In genomic region chr2:164793236-164793635, GRCm38 (mm10) we compare ENCODE assay signal across 8 mouse cellular contexts. TPM values are rescaled to one million over a fixed set of nuclear protein-coding genes. Genes with fewer than 3 reads are reported as not detected.
A peak's percentile ranks its signal among the peaks of the same experiment; 100 is the strongest.
DNase-seq lines count a peak whose midpoint lies in the region; ATAC-seq and TF ChIP-seq lines count a peak whose summit lies in the region.
"Had no signal": no experiment of that assay in that cellular context is flagged by ENCODE, and none has a peak within 500 bp of the region (broad histone marks: within the 10 kb centered on the region; RNA-seq: fewer than 3 reads in every experiment).

No protein-coding gene starts in this region.

- WGBS in lung, adult 2 months = 75% methylated on average over 3 of the region's 3 CpGs

- H3K4me1 ChIP-seq in lung, adult 2 months (ENCODE audit: control insufficient read depth, insufficient read depth, low read length) = peaks cover 14% of the 10 kb centered on the region

- no peak for TF ChIP-seq POLR2A in lung, adult 2 months (IDR thresholded peaks at IDR 0.05; ENCODE audit: borderline replicate concordance, extremely low read depth, low read depth, low read length)

- peak; percentile 88 for TF ChIP-seq CTCF in lung, adult 2 months (IDR thresholded peaks at IDR 0.05; ENCODE audit: insufficient read depth, low read length)

- no peak overlapping the region for H3K4me3 ChIP-seq in lung, adult 2 months (replicated peaks; ENCODE audit: extremely low read depth, low read depth, low read length)
- H3K4me3 ChIP-seq: stomach, embryonic 15.5 days had no signal

- ATAC-seq in inflammation-experienced regulatory T-cells, adult 6 months = peak; percentile 60

- peak; percentile 66 to 73 for DNase-seq in right cerebral cortex, adult 2 months (ENCODE audit: low spot score in 2 of 2)
- no peak for DNase-seq in right cerebral cortex, postnatal 36 days (ENCODE audit: low spot score in 2 of 2)
- peak; percentile 77 for DNase-seq in adrenal gland, postnatal 10 days
- peak; percentile 58 for DNase-seq in embryo, embryonic 9.5 days (ENCODE audit: extremely low spot score)
- peak; percentile 50 for DNase-seq in lung, adult 2 months
- peak; percentile 44 for DNase-seq in spleen, adult 12 weeks (ENCODE audit: low spot score)

RNA-seq across cellular contexts. Expression of gene Snx21, which starts 7.6 kb away (rescaled TPM):
- total RNA-seq in adrenal gland, postnatal 10 days (2021) = 10 to 100 TPM; 36.9 to 39.0 TPM
- 1 to 10 TPM; 5.2 to 9.7 (median 6.4) TPM for polyA plus RNA-seq in inflammation-experienced regulatory T-cells, adult 6 months (2017; shearing (Covaris generic))
- 52.0 and 61.8 TPM in 2 replicates for polyA plus RNA-seq in lung, adult 2 months (2012; rRNA removed)

RNA-seq across cellular contexts. Expression of gene Acot8, which starts 11.4 kb away (rescaled TPM):
- 10 to 100 TPM; 28.6 to 33.9 TPM for total RNA-seq in adrenal gland, postnatal 10 days (2021)
- 10 to 100 TPM; 34.5 to 45.6 (median 39.3) TPM for polyA plus RNA-seq in inflammation-experienced regulatory T-cells, adult 6 months (2017; shearing (Covaris generic))
- 35.7 and 38.6 TPM in 2 replicates for polyA plus RNA-seq in lung, adult 2 months (2012; rRNA removed)

RNA-seq across cellular contexts. Expression of gene Zswim3, which starts 11.7 kb away (rescaled TPM):
- total RNA-seq in adrenal gland, postnatal 10 days (2021) = 1 to 10 TPM; 4.0 to 4.1 TPM
- 1 to 10 TPM; 3.7 to 6.1 (median 4.8) TPM for polyA plus RNA-seq in inflammation-experienced regulatory T-cells, adult 6 months (2017; shearing (Covaris generic))
- 3.1 and 3.8 TPM in 2 replicates for polyA plus RNA-seq in lung, adult 2 months (2012; rRNA removed)

RNA-seq across cellular contexts. Expression of gene Tnnc2, which starts 13.5 kb away (rescaled TPM):
- 100 to 1,000 TPM; 221 to 908 TPM for total RNA-seq in adrenal gland, postnatal 10 days (2021)
- polyA plus RNA-seq in inflammation-experienced regulatory T-cells, adult 6 months (2017; shearing (Covaris generic)) = not detected
- 237 TPM in 1 of 2 replicates, not detected in the other for polyA plus RNA-seq in lung, adult 2 months (2012; rRNA removed)

RNA-seq across cellular contexts. Expression of gene Ube2c, which starts 23.5 kb away (rescaled TPM):
- 10 to 100 TPM; 28.1 to 33.7 TPM for total RNA-seq in adrenal gland, postnatal 10 days (2021)
- 100 to 1,000 TPM in 1 of 3 experiments, 10 to 100 TPM in 1, 1 to 10 TPM in 1; 7.9 to 171 (median 15.0) TPM for polyA plus RNA-seq in inflammation-experienced regulatory T-cells, adult 6 months (2017; shearing (Covaris generic))
- 6.2 and 9.7 TPM in 2 replicates for polyA plus RNA-seq in lung, adult 2 months (2012; rRNA removed)

Comparison
In these comparisons a context has a peak if more than half of its experiments do, and no peak if none do; other contexts are left out.
1. DNase-seq: peak in right cerebral cortex, adult 2 months (2 of 2), adrenal gland, postnatal 10 days (single experiment), embryo, embryonic 9.5 days (single experiment), lung, adult 2 months (single experiment) and spleen, adult 12 weeks (single experiment); none in right cerebral cortex, postnatal 36 days (0 of 2).